Mouse (Mus musculus) ES-Bruce4 (cell line): ENCODE results near the gene Adamts10.

Experiments used
- CTCF ChIP-seq: IDR thresholded peaks from one replicate; pipeline ENCODE4 v1.8.1; 2011; ENCODE audit warnings: low read depth, low read length
- EP300 ChIP-seq: IDR thresholded peaks from 2 replicates; pipeline ENCODE4 v1.6.1; 2011; ENCODE audit warnings: low read depth, low read length; ENCODE audit not compliant: insufficient read depth

GRCm38 (mm10) chr17:33601947-33602346, 77.9 kb downstream of the Adamts10 start:
- TF ChIP-seq CTCF (no peak), EP300 (no peak)
